Comparison of ENCODE assay signal across 8 mouse cellular contexts in the genomic region with DNA sequence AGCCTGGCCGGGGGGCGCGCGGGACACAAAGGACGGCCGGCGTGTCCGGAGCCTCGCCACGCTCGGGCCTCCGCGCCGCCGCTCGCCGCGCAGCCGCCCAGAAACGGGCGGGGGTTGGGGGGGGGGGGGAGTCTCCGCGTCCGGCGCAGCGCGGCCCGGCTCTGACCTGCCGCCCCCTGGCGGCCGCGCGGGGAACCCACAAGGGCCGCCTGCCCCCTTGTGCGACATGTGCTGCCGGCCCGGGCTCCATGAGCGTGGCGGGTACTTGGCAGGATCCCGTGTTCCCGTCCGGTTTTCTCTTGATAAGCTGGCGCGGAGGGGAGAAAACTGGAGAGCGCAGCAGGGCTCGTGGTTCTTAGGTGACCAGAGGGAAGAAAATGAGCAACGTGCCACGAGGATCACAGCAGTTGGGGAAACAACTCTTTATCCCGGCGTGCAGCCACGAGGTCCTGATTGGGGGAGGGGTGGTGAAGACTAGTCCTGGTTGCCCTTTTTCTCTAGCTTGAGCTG. TPM values are rescaled to one million over a fixed set of nuclear protein-coding genes. Genes with fewer than 3 reads are reported as not detected.
A peak's percentile ranks its signal among the peaks of the same experiment; 100 is the strongest.
DNase-seq lines count a peak whose midpoint lies in the region; ATAC-seq and TF ChIP-seq lines count a peak whose summit lies in the region.

No protein-coding gene starts in this region.

- peak overlapping the region; percentile 97 for H3K4me2 ChIP-seq in heart, embryonic 13.5 days
- peak overlapping the region; percentile 83 for H3K4me2 ChIP-seq in liver, embryonic 11.5 days
- peak overlapping the region; percentile 83 for H3K4me2 ChIP-seq in myocyte (ENCODE audit: low read depth)

- H3K4me1 ChIP-seq in heart, embryonic 13.5 days, result peaks cover 33% of the 10 kb centered on the region
- peaks cover 19% of the 10 kb centered on the region for H3K4me1 ChIP-seq in liver, embryonic 11.5 days (replicated peaks; ENCODE audit: control insufficient read depth, insufficient read depth, low read length)

- peak overlapping the region; percentile 99 for H3K9ac ChIP-seq in heart, embryonic 13.5 days
- H3K9ac ChIP-seq in liver, embryonic 11.5 days (ENCODE audit: low read depth, low read length), result peak overlapping the region; percentile 99

- peak; percentile 90 for DNase-seq in CD4-positive helper T cell, adult 2 months (ENCODE audit: low read depth, low spot score)
- DNase-seq in brain, embryonic 18.5 days (ENCODE audit: low read depth, low spot score), result peak; percentile 47
- DNase-seq in kidney, postnatal 10 days, result peak; percentile 94
- peak; percentile 87 for DNase-seq in liver, embryonic 11.5 days (ENCODE audit: low spot score)
- DNase-seq in spleen, postnatal 4 days (ENCODE audit: low spot score in 2 of 2), result peak; percentile 84 to 92

- H3K27ac ChIP-seq in heart, embryonic 13.5 days (replicated peaks), result peak overlapping the region; percentile 96
- peak overlapping the region; percentile 98 for H3K27ac ChIP-seq in liver, embryonic 11.5 days (ENCODE audit: low read depth, low read length)

- WGBS in heart, embryonic 13.5 days, result 0% methylated on average over 32 of the region's 51 CpGs
- WGBS in liver, embryonic 11.5 days, result under 1% methylated on average over 23 of the region's 51 CpGs

- peak; percentile 82 for ATAC-seq in erythroid progenitor cell, adult 5-6 weeks (replicated peaks; ENCODE audit: low FRiP score, poor library complexity, severe bottlenecking)
- ATAC-seq in heart, embryonic 13.5 days (ENCODE audit: extremely low read depth, insufficient number of reproducible peaks, low FRiP score, low TSS enrichment), result peak; percentile 72
- ATAC-seq in liver, embryonic 11.5 days (replicated peaks; ENCODE audit: low FRiP score), result peak; percentile 74

- peak overlapping the region; percentile 89 for H3K4me3 ChIP-seq in heart, embryonic 13.5 days
- peak overlapping the region; percentile 97 for H3K4me3 ChIP-seq in liver, embryonic 11.5 days (ENCODE audit: low read depth, low read length)
- peak overlapping the region; percentile 48 for H3K4me3 ChIP-seq in myocyte

- no peaks in the 10 kb centered on the region for H3K27me3 ChIP-seq in heart, embryonic 13.5 days (replicated peaks)
- no peaks in the 10 kb centered on the region for H3K27me3 ChIP-seq in liver, embryonic 11.5 days (replicated peaks; ENCODE audit: control insufficient read depth, insufficient read depth, low read length)
- H3K27me3 ChIP-seq in myocyte (ENCODE audit: control insufficient read depth, insufficient read depth, insufficient read length), result no peaks in the 10 kb centered on the region

- TF ChIP-seq POLR2A in myocyte (IDR thresholded peaks at IDR 0.05; ENCODE audit: insufficient read length, low read depth), result no peak

- no peaks in the 10 kb centered on the region for H3K9me3 ChIP-seq in heart, embryonic 13.5 days
- no peaks in the 10 kb centered on the region for H3K9me3 ChIP-seq in liver, embryonic 11.5 days (ENCODE audit: control insufficient read depth, low read length)

- H3K79me2 ChIP-seq in myocyte (ENCODE audit: control insufficient read depth, insufficient read depth), result peaks cover 29% of the 10 kb centered on the region

- H3K36me3 ChIP-seq in heart, embryonic 13.5 days, result peaks cover 43% of the 10 kb centered on the region
- peaks cover 30% of the 10 kb centered on the region for H3K36me3 ChIP-seq in liver, embryonic 11.5 days (ENCODE audit: control insufficient read depth, insufficient read depth, low read length)
- peaks cover 24% of the 10 kb centered on the region for H3K36me3 ChIP-seq in myocyte (ENCODE audit: control insufficient read depth, insufficient read depth)

- peak overlapping the region; percentile 97 for H3ac ChIP-seq in myocyte (ENCODE audit: control insufficient read depth, insufficient read length)

TF ChIP-seq in myocyte, 11 proteins besides CTCF, POLR2A, EP300 and RAD21:
- TF ChIP-seq MYOD1 (IDR thresholded peaks at IDR 0.05; ENCODE audit: control insufficient read depth in 1 of 3, insufficient read length in 2 of 3, low read depth in 2 of 3), result peak in 1 of 3 experiments; percentile 30
- TF ChIP-seq MYOG (IDR thresholded peaks at IDR 0.05; ENCODE audit: control insufficient read depth in 1 of 3, insufficient read depth in 1 of 3, insufficient read length in 2 of 3, low read depth in 2 of 3), result peak in 1 of 3 experiments; percentile 50
- peak; percentile 20 for TF ChIP-seq POLR2AphosphoS2 (IDR thresholded peaks at IDR 0.05; ENCODE audit: insufficient read length, low read depth)
- no peak for TF ChIP-seq SRF (IDR thresholded peaks at IDR 0.05; ENCODE audit: control insufficient read depth, insufficient read length, low read depth)

RNA-seq across cellular contexts. Expression of a gene that starts 49.9 kb away (rescaled TPM):
- total RNA-seq in erythroid progenitor cell, adult 5-6 weeks (2015; ENCODE audit: low replicate concordance), result not detected in 2 replicates
- not detected in 2 replicates for total RNA-seq in erythroid progenitor cell, adult 5-6 weeks (2017; ENCODE audit: low replicate concordance)
- 0.19 and 0.43 TPM in 2 replicates for polyA plus RNA-seq in heart, embryonic 13.5 days (2015; fragmentation: Nextera tagmentation; extraction: Ambion mirVana)
- 0.12 TPM in 1 of 2 replicates, not detected in the other for polyA plus RNA-seq in liver, embryonic 11.5 days (2014; fragmentation: Nextera tagmentation; extraction: Ambion mirVana)
- polyA plus RNA-seq in myocyte (2012; fragmentation: generic; extraction: Trizol), result not detected

Comparison
In these comparisons a context has a peak if more than half of its experiments do, and no peak if none do; other contexts are left out.
1. Peak in every context shown above with its lines: DNase-seq, ATAC-seq, H3K4me3 ChIP-seq and H3K27ac ChIP-seq.